Mouse (Mus musculus): ENCODE measurements around the gene Peg3.
"Not testable (repeated sequence)": the region's sequence is repeated elsewhere in the genome, so short reads cannot be mapped to it uniquely, and the experiment has no call there.

The Peg3 gene

DNA sequence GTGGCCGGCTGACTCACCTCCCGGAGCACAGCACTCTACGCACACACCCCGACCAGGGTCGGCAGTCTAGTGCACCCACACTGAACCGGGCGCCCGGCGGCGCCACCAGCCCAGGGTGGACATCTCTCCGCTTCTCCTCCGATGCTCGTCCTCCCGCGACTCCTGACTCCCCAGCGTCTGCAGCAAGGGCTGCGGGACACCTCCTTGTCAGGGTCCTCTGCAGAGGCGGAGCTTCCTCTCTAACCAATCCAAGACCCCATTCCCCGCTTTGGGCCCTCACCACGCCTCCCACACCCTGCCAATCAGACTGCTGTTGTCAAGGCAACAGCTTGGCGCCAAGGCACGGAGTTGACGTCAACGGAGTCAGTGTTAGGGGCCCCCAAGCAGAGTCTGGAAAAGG is at the start of gene Peg3, which contains the start of gene Usp29:
Peg3 (minus strand) TSS at position 191 of the 400 bp plus-strand sequence.
Usp29 (plus strand) TSS at position 338 of the 400 bp plus-strand sequence.
- peak; percentile 1 for DNase-seq (ENCODE audit: low read depth)

DNA sequence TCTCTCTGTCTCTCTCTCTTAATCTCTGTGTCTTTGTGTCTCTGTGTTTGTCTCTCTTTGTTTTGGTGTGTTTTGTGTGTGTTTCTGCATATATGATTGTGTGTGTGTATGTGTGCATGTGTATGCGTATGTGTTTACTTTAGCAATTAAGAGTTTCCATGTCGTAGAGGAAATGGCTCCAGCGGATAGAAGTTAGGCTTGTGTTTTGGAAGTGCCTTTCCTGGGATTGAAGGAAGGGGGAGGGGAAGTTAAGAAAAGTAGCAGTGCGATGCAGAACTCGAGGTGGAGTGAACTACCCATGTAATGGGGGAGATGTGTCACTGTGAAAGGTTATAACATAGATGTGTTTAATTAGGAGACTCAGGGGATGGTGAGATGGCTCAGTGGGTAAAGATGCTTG is 48.9 kb upstream of the Peg3 start:
- DNase-seq (ENCODE audit: low read depth): no peak

DNA sequence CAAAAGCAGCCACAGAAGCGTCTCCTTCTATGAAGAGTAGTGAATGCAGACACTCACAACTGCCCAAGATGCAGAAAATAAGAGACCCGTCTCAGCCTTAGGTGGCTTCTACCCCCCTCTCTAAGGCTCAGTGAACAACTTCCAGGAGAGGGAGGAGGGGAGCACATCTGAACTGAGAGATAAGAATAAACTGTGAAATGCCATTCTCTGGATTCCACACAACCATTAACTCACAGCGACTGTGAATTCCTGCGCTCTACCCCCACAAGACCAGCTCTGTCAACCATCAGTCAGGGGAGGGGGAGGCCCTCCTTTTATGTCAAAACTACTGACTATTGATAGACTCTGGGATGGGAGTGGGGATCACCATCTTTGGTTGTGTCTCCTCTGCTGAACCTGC is 47.5 kb upstream of the Peg3 start:
- DNase-seq (ENCODE audit: low read depth): no peak

DNA sequence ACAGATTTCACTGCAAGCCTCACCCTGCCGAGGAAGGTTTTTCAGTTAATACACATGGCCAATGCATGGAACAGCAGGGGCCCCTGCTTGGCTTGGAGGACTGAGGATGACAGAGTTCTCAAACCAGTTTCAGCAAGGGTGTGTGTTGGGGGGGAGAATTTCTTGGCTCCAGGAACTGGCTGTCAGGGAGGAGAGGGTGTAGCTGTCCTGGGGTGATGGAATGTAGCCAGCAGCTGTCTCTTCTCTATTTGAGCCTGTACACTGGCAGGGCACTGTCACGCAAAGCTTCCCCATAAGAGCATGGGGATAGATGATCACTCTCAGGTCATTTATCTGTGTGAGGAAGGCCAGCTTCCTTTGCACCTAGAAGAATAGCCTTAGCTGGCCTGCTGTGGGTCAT is 46.9 kb upstream of the Peg3 start:
- no peak for DNase-seq (ENCODE audit: low read depth)

DNA sequence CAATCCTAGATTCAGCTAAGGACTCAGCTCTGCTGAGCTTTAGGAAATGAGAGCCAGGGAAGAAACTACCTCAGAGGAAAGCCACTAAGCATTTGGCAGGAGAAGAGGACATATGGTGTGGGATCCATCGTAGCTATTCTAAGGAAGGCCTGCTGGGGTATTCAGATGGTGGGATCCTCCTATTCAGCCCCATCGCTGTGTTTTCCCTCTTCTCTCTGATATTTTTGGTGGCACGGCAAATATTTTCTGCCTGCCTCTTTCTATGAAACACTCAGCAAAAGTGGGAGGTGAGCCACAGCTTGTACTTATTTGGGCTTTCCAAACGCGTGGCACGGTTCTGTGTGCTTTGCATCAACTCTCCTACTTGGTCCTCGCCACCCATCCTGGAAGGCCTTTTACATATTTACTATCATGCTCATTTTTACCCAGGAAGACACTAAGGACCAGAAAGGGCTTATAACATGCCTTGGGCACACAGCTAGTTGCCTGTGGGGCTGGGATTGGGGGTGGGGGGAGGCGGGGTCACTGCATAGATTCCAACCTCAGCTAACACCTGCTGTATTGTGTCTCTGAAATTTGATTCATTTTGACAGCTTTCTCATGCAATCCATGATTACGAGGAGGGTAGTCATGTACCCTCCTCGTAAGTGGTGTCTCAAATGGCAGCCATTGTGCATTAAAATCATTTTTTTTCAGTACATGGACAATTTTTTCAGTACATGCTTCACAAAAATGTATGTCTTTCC is 46.3 kb upstream of the Peg3 start:
- no peak for DNase-seq (ENCODE audit: low read depth)

DNA sequence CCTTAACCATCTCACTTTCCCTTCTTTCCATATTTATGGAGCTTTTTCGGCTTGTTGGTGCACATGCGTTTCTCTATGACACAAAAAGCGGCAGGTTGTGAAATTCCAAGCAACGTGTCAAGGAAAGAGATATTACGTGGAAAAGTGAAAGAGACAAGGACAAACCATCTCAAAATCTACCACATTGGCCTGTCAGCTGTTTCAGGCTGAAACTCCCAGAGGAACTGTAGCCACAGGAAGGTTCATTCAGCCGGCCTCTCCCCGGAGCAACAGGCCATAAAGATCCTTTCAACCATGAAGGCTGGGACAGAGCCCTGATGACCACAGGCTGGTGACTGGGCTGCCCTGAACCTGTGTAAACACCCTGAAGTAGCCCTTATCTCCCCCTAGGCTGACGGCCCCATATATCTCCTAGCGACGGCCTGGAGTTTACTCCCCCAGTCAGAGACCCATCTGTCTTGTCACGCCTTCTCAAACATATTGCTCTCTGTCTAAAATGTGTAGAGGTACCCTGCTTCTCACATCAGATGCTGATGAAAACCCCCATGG is 43.7 kb upstream of the Peg3 start:
- DNase-seq (ENCODE audit: low read depth): not testable (repeated sequence)

DNA sequence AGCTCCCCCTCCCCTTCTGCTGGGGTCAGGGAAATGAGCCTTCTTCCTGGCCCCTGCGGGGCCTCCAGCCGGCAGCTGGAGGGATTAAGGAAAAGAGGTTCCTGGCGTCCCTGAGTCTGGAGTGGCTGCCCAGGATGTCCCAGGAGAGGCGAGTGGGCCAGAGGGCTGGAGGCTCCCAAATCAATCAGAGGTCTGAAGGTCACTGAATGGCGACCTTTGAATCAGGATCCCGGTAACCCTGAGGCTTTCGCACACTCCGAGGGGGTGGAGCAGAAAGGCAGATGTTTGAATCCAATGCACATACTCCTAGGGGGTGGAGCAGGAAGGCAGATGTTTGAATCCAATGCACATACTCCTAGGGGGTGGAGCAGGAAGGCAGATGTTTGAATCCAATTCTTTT is 40.1 kb upstream of the Peg3 start:
- DNase-seq (ENCODE audit: low read depth): no peak

DNA sequence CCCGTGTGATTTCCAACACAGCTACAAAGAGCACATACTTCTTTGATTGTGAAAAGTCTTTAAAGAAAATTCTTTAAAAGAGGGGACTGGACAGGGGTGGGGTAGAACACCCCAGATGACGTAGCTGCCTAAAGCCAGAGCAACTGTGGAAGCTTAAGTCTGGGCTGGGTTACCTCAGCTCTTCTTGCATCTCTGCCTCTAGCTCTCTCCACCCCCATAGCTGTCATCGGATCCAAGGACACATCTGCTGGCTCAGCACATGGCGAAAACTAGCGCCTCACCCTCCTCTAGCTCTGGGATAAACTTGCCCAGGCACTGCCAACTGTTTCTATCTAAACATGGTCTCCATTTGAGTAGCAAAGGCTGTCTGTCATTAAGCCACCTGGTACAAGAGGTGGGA is 35.0 kb upstream of the Peg3 start:
- no peak for DNase-seq (ENCODE audit: low read depth)

DNA sequence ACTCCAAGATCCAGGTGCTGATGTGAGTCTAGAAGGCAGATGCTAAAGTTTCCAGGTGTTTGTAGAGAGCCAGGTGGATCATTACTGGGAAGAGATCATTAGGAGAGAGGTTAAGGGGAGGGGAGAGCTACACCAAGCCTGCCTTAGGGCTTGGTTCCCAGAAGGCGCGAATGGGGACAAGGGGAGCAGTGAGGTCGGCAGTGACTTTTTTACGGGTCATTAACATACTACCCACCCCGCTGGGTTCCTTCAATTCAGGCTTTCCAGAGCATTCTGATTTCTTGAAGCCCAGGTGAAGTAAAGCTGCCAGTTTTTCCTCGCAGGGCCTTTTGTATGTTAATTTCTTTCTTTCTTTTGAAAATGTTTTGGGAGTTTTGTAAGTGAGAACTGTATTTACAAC is 29.9 kb upstream of the Peg3 start:
- DNase-seq (ENCODE audit: low read depth): no peak

DNA sequence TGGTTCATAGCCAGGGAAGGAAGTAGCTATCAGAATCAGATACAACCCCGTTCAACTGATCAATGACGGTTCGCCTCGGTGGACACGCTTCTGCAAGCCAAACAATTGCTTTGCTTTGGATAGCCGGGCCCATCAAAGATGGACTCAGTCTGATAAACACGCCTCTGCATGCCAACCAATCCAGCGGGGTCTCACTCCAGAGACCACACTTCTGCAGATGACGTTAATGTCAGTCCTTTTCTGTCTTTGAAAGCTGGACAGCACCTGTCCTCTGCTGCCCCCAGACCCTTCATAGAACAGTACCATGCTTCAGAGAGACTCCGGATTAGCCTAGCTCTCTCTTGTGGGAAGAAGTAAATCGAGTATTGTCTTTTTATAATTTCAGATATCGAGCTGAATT is 29.5 kb upstream of the Peg3 start:
- no peak for DNase-seq (ENCODE audit: low read depth)

DNA sequence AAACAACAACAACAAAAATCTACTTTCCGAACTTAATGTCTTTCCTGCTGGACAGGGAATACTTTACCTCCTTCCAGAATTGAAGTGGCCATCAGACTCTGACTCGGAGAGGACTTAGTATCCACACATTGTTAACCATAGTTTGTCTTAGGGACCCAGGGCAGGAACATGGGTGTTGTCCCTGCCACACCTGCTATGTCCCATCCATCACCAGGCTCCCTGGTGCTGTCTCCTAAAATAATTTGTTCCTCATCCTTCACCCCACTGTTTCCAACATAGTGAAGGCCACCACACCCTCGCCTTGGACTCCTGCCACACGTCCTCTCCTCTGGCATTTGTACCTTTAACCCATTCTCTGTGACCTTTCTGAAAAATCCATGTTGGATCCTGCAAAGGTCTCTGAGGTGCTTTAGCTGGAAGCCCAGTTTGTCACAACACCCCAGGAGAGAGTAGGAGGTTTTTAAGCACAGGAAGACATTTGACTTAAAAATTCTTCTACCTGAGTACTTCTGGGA is 26.6 kb upstream of the Peg3 start:
- DNase-seq (ENCODE audit: low read depth): no peak

DNA sequence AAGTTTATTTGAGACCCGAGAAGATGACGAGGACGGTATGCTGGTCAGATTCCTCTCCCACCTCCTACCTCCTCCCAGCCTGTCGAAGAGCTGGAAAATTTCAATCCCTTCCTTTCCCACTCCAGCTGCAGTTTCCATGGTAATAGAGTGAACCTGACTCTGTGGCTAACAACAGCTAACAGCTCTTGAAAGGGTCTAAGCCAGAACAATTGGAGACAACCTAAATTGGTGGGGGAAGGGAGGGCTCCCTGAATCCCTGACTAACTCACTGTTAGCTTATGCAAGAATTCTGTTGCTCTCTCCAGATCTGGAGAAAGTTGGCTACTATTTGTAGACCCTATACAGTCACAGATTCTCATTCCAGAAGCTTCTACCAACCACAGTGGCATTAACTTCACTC is 23.2 kb upstream of the Peg3 start:
- no peak for DNase-seq (ENCODE audit: low read depth)

DNA sequence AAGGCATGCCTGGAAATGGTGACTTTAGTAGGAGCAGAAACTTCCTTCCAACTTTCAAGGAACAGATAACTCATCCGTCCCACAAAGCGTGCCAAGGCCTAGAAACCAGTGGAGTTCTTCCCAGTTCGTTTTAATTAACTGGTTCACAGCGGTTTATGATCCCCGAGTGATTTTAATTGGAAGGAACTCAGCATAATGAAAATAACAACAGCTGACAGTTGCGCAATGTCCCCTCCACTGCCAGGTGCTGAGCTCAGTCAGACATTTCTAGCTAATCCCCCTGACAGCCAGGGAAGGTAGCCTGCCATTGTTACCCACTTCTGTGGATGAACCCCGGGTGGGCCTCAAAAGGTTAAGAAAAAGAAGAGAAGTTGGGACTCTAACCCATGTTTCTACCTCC is 19.0 kb upstream of the Peg3 start:
- DNase-seq (ENCODE audit: low read depth): no peak

DNA sequence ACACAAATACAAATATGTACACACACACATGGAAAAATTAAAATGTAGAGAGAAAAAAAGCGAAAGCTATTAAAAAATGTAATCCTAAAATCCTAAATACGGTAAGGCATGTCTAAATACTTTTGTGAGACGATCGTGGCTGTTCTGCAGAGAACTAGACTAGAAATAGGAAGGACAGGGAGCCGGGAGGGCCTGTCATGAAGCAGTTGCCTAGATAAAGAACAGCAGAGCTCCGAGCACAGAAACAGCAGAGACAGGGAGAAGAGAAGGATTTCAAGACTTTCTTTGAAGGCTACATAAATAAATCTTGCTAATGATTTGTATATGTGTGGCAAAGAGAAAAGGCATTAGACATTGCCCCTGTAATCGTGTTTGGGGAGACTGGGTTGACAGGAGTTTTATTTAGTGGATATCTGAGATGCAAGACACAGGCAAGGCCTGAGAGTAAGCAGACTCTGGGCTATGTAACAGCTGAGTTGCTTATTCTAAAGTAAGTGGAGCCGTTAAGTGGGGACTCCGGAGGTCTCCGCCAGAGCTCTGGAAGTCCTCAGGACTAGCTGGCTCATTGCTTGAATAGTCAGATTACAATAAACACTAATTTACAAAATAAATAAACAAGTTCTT is 14.2 kb upstream of the Peg3 start:
- no peak for DNase-seq (ENCODE audit: low read depth)

DNA sequence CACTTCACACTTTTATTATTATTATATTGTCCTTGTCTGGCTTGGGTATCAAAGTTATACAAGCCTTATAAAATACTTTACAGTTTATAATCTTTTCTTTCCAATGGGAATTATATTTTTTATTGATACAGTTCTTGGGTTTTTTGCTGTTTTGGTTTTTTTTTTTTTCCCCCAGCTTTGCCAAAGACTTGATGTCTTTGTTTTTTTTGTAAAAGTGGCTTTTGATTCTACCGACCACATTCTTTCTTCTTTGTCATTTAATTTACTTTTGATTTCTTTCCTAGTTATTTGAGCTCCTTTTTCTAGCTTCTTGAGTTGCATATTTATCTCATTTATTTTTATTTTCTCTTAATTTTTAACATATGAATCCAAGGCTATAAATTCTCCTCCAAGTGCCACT is 5.8 kb upstream of the Peg3 start:
- no peak for DNase-seq (ENCODE audit: low read depth)

DNA sequence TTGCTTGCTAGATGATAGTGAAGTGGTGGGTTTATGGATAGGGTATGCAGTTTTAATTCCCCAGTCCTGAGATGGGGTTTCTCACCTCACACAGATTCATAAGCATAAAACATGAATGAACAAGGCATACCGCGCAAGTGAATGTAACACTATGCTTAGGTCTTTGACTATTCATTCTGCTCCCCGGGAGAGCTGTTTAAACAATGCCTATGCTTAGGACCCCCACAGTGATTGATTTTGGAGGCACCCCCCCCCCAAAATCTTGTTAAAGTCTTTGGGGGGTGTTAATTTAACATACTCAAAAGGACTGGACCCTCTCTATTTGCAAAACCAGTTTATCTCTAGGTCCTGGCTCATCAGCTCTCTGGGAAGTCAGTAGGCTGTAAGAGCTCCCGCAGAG is 1.7 kb upstream of the Peg3 start:
- no peak for DNase-seq (ENCODE audit: low read depth)

DNA sequence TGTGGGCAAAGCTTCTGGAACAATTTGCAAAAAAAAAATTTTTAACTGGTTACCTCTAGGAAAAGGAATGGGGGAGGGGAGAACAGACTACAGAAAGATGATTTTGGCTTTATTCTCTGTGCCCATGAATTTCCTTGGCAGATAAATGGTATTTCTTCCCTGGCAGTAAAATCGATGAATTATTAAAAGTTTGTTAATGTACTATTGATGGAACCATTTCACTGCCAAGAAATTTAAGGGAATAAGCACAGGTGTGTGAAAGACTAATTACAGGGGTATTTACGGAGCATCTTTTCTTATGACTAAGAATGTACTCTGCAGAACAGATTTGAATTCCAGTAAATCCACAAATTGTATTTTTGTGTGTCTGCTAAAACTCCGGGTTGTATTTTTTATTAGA is 1.1 kb upstream of the Peg3 start:
- no peak for DNase-seq (ENCODE audit: low read depth)

DNA sequence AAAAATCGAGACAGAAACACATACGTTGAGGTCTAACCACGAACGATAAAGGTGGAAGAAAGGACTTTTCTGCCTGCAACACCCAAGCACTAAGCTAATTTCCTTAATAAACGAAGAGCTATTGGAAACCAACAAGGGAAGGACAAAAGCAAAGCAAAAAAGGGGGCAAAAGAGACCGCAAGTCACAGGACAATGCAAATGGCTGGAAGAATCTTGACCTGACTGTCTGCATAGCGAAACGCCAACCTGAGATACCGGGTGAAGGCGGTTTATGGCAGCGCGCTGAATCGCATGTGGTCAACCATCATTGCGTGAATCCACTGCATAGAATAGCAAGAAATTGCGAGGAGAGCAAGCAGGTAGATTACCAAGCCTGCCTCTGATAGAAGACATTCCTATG is 570 bp upstream of the Peg3 start:
- no peak for DNase-seq (ENCODE audit: low read depth)

DNA sequence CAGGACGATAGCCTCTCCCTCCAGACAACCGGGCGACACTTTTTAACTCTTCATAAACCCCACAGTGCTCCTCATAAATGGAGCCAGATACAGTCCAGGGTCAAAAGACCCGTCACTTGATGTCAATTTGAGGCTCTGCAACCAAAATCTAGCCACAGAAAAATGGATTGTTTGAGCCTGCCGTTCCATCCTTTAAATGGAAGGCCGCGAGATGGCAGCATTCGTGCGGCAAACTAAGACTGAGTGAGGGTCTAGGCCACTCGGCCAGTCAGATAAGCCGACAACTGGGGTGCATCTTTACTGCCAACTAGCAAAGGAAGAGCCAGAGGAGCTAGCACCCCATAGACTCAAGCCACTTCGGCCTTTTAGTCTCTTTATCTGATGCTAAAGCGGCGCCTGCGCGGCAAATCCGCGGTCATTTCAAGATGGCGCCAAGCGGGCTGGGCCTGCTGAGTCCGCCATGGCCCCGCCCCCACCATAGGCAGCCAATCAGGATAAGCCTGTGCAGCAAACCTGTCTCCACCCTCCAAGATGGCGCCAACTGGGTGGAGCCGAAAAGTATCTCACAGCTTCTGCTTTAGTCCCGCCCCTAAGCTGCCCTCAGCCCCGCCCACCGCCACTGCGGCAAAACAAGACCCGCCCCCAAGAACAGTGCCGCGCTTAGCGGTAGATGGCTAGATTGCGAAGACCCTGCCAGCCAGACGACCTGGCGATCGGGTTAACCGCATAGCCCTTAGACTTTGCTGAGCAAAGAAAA is 992 bp downstream of the Peg3 start:
- DNase-seq (ENCODE audit: low read depth): peak; percentile 50

DNA sequence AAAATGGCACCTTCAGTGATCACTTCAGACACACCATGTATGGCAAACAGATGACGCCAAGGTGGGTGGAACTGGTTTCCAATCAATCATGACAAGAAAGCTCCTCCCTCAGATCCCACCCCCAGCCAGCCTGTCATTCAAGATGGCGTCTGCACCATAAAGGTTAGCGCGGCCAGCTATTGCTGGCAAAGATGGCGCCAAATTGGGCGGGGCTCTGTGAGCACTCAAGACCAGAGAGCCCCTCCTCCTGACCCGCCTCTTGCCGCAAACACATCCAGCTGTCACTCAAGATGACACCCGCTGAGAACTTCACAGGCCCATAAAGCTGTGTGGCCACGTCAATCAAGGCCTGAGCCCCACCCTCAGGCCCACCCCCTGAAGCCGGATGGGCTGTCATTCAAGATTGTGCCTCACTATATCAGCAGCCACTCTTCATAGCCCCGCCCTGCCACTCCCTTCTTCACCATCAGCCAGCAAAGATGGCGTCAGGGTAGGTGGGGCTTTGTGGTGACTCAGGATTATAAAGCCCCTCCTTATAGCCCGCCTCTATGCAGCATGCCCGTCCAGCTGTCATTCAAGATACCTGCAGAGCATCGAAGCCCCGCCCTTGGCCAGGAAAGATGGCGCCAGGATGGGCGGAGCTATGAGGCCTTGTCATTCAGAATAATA is 1.8 kb downstream of the Peg3 start:
- peak; percentile 0 for DNase-seq (ENCODE audit: low read depth)

DNA sequence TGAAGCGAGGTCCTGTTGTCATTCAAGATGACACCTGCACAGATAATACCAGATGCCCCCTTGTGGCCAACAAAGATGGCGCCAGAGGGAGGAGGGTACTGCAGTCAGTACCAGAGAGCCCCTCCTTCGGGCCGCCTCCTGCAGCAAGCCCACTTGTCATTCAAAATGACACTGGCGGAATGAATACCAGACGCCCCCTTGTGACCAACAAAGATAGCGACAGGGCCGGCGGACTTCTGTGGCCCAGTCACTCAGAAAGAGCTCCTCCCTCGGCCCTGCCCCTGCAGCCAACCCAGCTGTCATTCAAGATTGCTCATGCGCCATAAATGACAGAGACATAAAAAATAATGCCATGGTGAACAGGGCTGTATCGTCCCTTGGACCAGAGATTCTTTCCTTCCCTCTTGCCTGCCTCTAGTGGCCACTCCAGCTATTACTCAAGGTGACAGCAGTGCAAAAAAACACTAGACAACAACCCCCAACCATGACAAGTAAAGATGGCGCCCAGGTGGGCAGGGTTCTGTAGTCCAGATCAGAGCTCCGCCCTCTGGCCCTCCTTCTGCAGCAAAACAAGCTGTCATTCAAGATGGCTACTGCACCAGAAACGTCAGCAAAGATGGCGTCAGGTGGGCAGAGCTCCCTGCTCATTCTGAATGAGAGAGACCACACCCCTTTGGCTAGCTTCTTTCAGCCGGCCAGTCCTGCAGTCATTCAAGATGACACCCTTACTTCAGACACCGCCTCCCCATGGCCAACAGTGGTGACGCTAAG is 2.7 kb downstream of the Peg3 start:
- DNase-seq (ENCODE audit: low read depth): peak; percentile 3
